Mouse (Mus musculus) lung, postnatal 0 days (tissue): ENCODE results near the gene Kctd2.

ENCODE experiments used
- CTCF ChIP-seq: IDR thresholded peaks from 2 replicates; pipeline ENCODE4 v1.5.1; 2016; ENCODE audit warnings: antibody characterized with exemption, mild to moderate bottlenecking
- EP300 ChIP-seq: IDR thresholded peaks from 2 replicates; pipeline ENCODE4 v1.6.1; 2016; ENCODE audit warnings: antibody characterized with exemption, mild to moderate bottlenecking, control low read depth

- no peak for TF ChIP-seq EP300
- TF ChIP-seq CTCF, result no peak
Measured at GRCm38 (mm10) chr11:115425671-115426070, 5.7 kb downstream of the Kctd2 start.
